Mouse (Mus musculus): Measurements from ENCODE around the gene 9930022D16Rik.

9930022D16Rik gene

DNA sequence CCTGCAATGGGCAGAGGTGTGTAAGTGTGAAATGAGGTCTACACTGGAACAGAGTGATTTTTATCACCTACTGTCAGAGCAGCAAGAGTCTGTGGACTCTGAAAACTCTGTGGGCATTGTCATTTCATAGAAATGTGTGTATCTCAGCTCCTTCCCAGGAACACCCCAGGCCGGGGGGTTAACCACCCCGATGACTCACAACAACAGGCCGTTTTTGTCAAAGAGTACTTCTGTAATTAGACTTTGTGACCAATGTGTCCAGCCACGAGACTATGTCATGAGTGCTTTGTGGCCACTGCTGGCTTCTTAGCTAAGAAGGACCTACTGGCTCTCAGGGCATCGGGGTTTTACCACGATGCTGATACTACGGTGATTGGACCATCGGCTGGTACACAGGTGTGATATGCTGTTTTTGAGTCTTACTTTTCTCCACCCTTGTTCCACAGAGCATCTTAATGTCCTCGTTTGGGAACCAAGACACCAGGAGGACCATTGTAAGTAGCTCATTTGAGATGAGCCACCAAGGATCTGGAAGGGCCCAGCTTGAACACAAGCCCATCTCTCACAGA lies 3.8 kb downstream of the 9930022D16Rik start:
- DNase-seq = no peak

DNA sequence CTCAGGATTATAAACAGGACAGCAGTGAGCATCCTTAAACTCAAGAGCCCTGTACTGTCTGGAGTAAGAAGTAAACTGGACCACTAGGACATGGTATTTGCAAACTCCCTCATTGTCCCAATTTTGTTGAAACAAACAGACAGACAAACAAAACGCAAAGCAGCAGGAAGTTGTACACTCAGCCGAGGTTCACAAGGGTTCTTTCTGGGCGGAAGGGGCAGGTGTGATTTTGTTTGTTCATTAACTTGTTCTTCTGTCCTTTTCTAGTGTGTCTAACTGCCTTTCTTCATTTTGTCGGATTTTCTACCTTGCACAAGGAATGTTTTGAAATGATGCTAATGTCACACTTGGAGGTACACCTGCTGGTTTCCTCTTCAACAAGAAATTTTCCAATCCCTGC lies 5.7 kb downstream of the 9930022D16Rik start:
- DNase-seq = no peak

DNA sequence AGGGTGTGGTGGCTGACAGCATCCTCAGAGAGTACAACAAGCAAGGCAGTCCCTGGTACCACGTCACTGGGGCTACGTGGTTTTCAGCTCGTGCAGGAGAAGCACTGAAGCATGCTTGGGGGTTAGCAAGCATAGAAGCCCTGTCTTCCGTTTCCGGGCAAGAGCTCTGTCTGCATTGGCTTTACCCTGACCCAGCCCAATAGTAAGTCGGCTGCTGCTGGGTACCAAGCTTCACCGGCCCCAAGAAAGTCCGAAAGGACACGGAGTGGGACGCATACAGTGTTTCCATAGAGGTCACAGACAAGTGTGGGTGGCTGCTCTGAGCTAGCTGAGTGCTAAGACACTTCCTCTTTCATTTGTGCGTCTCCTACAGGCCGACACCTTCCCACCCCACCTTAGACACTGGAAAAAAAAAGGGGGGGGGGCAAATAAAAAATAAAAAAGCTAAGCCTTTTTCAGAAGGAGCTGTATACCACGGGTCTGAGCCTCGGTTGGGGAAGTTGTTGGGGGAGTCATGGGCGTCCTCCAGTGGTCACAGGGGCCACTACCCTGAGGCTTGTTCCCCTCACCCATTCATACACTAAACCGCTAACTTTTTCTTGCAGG lies 6.3 kb downstream of the 9930022D16Rik start:
- DNase-seq = no peak

DNA sequence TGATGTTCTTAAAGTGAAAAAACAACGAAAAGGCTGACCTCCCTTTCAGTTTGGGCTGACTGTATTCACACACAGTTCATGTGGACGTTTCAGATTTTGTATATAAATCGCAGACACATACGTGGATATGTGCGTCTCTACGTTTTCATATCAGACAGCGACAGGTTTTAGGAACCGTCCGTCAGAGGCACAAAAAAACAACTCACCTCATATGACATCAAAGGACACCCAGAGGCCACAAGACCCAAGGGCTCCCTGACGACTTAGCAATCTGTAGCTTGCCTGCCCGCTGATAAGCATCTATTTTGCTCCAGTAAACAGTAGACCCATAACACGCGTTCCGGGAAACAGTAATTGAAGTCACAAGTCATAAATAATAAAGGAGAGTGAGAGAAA lies 6.8 kb downstream of the 9930022D16Rik start:
- no peak for DNase-seq

DNA sequence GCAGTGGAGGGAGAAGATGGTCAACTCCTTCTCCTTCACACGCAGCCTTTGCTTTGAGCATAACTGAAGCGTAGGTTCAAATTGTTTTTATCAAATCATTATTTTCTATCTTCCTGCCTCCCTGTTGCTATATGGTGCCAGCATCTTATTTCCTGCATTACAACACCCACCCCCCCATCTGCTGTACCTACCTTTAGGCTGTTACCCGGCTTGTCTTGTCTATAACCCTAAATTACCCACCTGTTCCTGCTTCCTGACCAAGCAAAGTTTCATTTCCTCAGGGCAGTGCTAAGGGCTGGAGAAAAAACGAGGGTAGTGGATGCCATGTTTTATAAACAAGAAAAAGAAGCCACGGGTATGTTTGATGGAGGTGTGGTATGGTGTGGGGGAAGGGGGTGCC lies 7.5 kb downstream of the 9930022D16Rik start:
- no peak for DNase-seq

DNA sequence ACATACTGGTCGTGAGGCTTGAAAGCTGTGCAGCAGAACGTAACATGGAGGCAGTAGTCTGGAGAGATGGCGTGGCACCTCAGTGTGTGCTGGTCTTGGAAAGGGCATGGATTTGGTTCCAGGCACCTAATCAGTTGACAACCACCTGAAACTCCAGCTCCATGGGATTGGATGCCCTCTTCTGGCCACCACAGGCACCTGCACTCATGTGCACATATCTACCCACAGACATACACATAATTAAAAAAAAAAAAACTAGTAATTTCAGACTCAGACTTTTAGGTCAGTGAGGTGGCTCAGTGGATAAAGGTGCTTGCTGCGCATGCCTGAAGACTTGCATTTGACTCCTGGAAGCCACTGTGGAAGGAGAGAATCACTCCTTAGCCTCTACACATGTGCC lies 8.5 kb downstream of the 9930022D16Rik start:
- DNase-seq = no peak

DNA sequence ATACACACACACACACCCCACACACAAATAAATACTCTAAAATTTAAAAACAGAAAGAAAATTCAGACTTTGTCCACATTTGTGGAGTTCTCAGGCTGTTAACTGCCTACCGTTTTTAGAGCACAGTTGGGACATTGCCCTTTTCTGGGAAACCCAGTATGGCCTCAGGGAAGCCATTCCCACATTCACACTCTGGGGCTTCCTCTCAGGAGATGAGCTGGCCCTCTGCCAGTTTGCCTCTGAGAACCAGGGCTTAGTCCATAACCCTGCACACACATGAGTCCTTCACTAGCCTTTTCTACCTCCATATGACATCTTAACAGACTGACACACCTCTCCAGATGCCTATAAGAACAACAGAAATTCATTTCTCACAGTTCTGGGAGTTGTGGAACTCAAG lies 9.6 kb downstream of the 9930022D16Rik start:
- DNase-seq = no peak

DNA sequence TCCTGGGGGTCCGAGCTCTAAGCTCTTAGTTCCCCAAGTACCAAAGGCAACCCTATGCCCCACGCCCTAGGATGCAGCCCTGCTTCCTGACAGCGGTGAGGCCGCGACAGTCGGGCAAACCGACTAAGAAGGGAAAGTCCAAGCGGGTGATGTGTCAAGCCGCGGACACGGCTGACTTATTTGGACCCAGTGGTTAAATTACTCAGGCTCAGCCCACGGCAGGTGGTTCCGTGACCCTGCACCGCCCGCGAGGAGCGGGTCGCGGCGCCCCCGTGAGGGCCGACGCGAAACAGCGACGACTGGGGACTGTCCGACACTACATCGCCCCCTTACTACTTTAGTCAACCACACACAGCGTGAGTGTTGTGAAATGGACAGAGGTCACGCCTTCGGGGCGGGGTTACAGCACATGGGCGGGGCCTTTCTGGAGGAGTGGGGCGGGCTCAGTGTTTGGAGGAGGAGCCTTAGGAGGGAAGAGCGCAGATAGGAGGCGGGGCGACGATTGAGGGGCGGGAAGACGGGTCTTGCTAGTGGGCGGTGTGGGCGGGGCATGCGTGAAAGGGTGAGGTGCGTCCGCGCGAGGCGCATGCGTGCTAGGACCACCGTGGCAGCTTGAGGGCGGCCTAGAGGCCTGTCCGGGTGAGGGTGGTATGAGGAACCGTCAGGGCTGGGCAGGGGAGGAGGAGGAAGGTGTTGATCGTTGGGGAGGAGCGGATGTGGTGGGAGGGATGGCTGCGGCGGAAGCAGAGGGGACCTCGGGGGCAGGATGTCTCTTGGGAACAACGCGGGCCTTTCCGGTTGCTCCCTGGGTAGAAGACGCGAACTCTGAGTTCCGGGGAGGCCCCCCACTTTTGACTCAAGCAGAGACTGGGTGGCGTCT lies 11.9 kb downstream of the 9930022D16Rik start, which contains the start of gene Amz2:
TSS of gene Amz2 (plus strand) at position 555 of the 880 bp plus-strand sequence.
- DNase-seq = peak; percentile 100

DNA sequence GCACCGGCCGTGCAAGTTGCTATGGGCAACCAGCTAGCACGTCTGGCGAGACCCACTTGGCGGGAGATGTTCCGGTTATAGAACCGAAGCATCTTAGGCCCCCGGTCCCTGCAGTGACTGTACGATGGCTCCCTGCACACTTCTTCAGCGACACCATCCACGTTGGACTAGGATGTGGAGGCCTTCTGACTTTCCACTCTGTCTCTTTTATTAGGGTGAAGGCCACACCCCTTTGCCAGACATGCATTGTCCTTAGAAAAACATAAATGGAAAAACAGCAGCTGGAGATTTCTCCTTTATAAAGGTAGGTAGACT lies 12.5 kb downstream of the 9930022D16Rik start:
- no peak for DNase-seq

DNA sequence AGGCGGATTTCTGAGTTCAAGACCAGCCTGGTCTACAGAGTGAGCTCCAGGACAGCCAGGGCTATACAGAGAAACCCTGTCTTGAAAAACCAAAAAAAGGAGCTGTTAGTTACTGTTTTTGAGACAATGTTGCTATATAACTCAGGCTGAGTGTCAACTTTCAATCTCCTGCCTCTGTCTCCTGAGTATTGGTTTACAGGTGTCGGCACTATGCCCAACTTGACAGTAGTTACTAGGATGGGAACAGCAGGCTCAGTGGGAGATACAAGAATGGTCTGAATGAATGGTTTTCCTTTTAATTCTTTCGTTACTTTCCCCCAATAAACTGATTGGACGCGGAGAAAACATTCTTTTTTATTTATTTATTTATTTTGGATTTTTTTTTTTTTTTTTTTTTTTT lies 13.6 kb downstream of the 9930022D16Rik start:
- no peak for DNase-seq

DNA sequence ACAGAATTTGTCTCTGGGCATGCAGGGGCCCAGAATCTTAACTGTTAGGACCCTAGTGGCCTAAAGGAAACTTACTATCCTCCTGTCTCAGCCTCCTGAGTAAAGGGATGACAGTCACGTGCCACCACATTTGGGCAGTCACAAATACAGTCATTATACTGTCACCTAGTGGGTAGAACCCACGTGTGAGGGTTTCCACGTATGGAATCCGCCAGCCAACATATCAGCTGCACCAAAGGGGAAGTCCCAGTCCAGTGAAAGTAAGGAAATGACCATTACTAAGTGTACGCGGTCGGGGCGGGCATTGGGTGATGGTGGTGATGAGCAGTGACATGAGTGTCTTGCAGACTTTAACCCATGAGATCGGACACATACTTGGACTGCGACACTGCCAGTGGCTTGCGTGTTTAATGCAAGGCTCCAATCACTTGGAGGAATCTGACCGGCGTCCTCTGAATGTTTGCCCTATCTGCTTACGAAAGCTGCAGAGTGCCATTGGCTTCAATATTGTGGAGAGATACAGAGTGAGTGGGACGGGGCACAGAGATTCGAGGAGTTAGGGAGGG lies 20.6 kb downstream of the 9930022D16Rik start:
- DNase-seq = no peak

DNA sequence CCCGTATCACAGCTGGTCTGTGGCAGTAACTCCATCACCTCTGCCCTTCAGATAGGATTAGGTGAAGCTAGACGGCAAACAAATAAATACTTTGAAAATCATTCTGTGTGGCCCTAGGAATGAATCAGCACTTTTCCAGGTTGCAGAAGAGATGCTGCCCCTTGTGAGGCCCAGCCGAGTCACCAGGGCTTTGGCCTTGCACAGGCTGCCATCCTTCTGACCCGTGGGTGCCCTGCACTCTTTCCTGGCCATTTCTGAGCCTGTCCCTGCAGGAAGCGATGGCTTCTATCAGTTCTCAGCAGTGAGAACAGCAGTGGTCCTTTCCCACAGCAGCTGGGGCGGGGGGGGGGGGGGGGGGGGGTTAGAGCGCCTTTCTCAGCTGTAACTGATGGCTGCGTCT lies 23.2 kb downstream of the 9930022D16Rik start:
- no peak for DNase-seq

DNA sequence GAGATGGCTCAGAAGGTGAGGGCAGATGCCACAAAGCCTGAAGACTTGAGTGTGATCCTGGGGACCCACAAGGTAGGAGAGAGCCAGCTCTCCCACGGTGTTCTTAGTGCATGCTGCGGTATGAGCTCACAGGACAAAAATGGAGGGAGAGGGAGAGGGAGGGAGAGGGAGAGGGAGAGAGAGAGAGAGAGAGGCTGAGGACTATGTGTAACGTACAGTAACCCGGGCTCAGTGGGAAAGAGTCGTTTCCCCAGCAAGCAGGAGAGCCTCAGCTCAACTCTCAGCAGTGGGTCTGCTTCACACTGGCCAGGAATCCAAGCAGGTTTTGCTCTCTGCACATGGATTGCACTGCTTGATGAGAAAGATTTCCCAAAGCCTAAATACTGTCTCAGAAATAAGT lies 25.5 kb downstream of the 9930022D16Rik start:
- no peak for DNase-seq

DNA sequence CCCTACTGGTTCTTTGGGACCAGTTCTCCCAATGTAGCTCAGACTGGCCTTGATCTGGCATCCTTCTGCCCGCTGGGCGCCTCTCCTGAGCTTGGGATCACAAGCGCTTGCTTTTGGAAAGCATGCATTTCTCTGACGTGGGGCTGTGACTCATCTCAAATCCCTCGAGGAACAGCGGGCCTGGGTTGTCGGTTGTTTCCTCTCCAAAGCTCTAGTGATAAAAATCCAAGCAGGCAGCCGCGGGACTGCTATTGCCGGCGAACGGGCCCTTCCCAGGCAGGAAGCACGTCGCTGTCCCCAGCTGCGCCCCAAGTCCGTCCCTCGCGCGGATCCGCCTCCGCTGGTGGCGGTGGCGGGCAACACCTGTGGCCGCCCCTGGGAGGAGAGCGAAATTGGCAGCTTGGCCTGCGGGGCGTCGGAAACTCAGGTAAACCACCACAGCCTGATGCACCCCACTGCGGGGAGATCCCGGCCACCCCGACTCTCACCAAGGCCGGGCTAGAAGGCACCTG lies 26.2 kb downstream of the 9930022D16Rik start:
- DNase-seq = peak; percentile 77

DNA sequence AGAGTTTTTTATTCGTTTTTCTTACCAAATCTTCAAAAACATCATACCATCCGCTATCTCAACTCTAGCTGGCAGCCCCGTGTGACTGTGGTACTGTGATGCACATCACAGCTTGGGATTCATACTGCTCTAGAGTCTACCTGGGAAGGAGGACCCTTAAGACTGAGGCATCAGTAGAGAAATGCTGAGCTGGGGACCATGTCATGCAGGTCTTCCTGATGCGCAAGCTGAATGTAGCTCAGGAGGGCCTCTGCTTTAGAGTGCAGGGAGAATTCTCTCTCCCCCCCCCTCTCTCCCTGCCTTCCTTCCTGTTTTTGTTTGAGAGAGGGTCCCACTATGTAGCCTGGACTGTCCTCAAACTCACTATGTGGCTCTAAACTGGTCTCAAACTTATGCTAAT lies 26.9 kb downstream of the 9930022D16Rik start:
- no peak for DNase-seq

DNA sequence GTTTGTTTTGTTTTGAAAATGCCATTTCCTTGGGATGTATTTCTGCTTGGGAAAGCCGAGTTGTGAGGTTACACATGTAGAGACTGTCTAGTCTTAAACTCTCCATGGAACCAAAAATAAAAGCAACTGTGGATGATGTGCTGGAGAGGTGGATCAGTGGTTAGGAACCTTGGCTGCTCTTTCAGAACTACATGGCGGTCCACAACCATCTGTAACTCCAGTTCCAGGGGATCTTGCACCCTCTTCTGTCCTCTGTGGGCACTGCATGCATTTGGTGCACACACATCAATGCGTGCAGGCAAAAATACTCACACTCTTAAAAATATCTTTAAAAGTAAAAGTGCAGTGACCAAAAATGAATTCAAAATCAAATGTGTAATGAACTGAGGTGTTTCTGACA lies 27.4 kb downstream of the 9930022D16Rik start:
- peak; percentile 66 for DNase-seq

DNA sequence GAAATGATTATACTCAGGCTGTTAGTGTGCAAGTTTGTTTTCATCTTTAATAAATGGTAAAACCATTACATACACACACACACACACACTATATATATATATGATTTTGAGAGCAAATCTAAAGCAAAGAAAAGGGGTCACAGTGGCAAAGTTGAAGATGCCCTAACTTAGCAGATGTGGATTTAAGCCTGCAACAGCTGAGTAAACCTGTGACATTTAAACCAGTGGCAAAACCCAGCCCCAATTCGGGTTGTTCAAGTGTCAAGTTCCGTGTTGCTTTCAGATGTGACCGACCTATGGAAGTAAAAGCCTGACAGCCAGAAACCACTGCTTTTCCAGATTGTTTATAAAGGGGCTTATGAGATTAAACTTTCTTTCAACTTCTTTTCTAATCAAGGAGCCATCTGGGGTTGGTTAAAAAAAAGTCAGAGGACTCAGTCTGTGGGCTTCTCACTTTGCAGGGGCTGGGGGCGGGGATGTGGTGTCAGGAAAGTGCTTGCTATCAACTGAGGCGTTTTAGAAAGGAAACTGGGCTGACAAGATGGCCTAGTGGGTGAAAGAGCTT lies 28.5 kb downstream of the 9930022D16Rik start:
- no peak for DNase-seq

DNA sequence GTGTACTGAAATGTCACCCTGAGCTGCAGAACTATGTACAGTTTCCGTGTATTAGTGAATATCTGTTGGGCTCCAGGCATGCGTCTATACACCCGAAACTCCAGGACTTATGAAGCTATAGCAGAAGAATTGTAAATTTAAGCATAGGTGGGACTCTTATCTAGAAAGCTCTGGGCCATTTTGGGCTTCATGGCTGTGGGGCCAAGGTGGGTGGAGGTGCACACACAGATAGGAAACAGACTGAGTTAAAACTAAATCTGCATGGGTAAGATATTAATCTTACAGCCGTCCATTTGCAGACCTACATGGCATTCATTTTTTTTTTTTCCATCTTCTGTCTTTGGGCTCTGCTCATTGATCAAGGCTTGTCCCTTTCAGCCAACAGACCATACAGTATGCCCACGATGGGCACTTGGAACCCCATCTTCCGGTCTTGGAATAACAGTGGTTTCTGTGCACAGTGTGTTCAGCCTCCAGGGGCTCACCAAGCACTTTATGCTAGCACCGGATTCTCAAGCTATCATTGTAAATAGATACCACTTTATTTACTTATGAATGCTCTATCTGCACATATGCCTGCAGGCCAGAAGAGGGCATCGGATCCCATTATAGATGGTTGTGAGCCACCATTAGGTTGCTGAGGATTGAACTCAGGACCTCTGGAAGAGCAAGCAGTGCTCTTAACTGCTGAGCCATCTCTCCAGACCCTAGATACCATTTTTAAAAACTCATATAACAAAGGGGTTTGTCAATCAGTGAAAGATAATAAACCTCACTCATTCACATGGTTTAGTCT lies 29.9 kb downstream of the 9930022D16Rik start:
- peak; percentile 36 for DNase-seq

DNA sequence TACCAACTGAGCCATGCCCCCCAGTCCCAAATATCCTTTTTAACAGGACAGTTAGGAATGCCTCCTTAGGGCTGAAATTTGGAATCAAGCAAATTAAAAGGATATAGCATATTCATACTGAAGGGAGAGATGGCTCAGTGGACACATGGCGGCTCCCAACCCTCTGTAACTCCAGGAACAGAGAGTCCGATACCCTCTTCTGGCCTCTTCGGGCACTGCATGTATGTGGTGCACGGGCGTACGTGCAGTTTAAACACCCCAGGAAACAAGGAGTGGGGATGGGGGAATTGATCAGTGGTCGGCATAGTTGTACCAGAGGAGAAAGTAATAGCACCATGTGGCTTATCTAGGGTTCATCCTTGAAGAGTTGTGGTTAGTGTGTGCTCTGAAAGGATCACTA lies 30.9 kb downstream of the 9930022D16Rik start:
- peak; percentile 62 for DNase-seq

DNA sequence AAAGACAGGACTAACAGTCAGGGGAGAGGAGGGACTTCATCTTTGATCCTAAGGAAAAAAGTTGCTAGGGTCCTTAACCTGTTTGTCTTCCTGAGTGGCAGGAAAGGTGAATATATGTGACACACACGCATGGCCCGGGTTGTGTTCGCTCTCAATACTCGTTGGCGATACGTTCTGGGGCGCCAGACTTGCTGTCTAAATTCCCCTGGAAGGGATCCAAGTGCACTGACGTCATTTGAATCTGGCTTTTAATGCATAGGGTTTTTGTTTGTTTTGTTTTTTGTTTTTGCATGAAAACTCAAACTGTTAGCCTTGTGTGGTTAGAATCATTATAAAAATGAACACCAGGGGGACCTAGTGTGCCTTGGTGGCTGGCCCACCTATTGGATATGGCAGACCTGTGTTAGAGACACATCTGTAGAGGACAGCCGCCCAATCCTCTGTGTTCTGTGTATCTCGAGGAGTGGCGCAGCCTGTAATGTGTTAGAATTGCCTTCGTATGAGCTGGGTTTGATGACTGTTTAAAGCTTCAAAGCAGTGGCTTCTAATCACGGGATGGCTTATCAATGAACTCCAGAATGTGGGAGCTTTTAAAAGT lies 31.8 kb downstream of the 9930022D16Rik start:
- peak; percentile 46 for DNase-seq

DNA sequence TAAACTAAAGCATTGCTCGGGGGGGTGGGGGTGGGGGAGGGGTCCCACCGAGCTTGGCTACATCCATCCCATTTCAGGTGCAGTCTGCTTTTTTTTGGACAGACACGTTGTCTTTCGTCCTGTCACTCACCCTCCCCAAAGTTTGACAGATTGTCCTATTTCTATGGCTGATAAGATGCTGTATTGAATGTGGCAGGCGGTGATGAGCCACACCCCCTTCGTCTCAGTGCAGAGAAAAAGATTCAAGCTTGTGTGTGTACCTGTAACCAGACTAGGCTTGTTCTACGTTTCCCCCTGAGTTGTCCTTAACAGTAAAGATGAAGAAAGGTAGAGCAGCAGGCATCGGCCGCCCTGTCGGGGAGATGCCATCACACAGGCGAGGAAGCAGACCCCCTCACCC lies 37.5 kb downstream of the 9930022D16Rik start:
- DNase-seq = no peak

DNA sequence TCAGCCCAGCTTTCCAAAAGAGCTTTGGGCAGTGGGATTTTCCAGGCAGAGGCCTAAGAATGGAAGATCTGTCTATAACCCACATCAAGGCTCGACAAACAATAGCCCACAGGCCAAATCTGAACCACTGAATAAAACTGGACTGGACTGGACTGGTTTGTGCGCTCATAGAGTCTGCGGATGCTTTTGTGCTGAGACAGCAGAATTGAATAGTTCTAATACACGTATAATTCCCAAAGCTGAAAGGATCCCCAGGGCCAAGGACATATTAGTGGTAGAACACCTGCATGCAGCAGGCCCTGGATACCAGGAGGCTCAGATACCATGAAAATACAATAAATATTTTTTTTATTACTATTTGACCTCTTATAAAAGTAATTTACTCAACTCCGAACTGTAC lies 42.5 kb downstream of the 9930022D16Rik start:
- no peak for DNase-seq

Data from liver (tissue).